Mouse (Mus musculus): ENCODE results near the gene Ms4a18. TPM values are rescaled to one million over a fixed set of nuclear protein-coding genes. Genes with fewer than 3 reads are reported as not detected.

The Ms4a18 gene
- total RNA-seq, 2 experiments from 2014 or later = not detected

GRCm38 (mm10) chr19:10984551-10984950, 33.3 kb downstream of the Ms4a18 start:
- ATAC-seq (ENCODE audit: poor library complexity, severe bottlenecking) = no peak

- 0 out of 2 replicates have a peak, but pooled peaks have one; percentile 28 for ATAC-seq (ENCODE audit: poor library complexity, severe bottlenecking)
Measured at GRCm38 (mm10) chr19:10983146-10983545, 34.7 kb downstream of the Ms4a18 start.

- ATAC-seq (ENCODE audit: poor library complexity, severe bottlenecking) = no peak
Measured at GRCm38 (mm10) chr19:10980210-10980609, 37.6 kb downstream of the Ms4a18 start.

- peak; percentile 95 for ATAC-seq (ENCODE audit: poor library complexity, severe bottlenecking)
Measured at GRCm38 (mm10) chr19:10979184-10980168, 38.4 kb downstream of the Ms4a18 start.

GRCm38 (mm10) chr19:10976318-10976717, 41.5 kb downstream of the Ms4a18 start:
- no peak for ATAC-seq (ENCODE audit: poor library complexity, severe bottlenecking)

- ATAC-seq (ENCODE audit: poor library complexity, severe bottlenecking) = no peak
Measured at GRCm38 (mm10) chr19:10975187-10975586, 42.6 kb downstream of the Ms4a18 start.

GRCm38 (mm10) chr19:10974238-10974865, 43.5 kb downstream of the Ms4a18 start, which contains the start of gene Ms4a10:
Gene Ms4a10 (minus strand): TSS chr19:10974670.
- ATAC-seq (ENCODE audit: poor library complexity, severe bottlenecking) = no peak

- no peak for ATAC-seq (ENCODE audit: poor library complexity, severe bottlenecking)
Measured at GRCm38 (mm10) chr19:10973187-10973586, 44.6 kb downstream of the Ms4a18 start.

- ATAC-seq (ENCODE audit: poor library complexity, severe bottlenecking) = no peak
Measured at GRCm38 (mm10) chr19:10972660-10973059, 45.2 kb downstream of the Ms4a18 start.

- peak; percentile 15; the same call in 1 of the 2 replicates for ATAC-seq (ENCODE audit: poor library complexity, severe bottlenecking)
Measured at GRCm38 (mm10) chr19:10970457-10970856, 47.4 kb downstream of the Ms4a18 start.

GRCm38 (mm10) chr19:10968578-10968977, 49.3 kb downstream of the Ms4a18 start:
- ATAC-seq (ENCODE audit: poor library complexity, severe bottlenecking) = no peak

GRCm38 (mm10) chr19:10965721-10966120, 52.1 kb downstream of the Ms4a18 start:
- no peak for ATAC-seq (ENCODE audit: poor library complexity, severe bottlenecking)

- ATAC-seq (ENCODE audit: poor library complexity, severe bottlenecking) = no peak
Measured at GRCm38 (mm10) chr19:10959978-10960346, 57.9 kb downstream of the Ms4a18 start.

- peak; percentile 98 for ATAC-seq (ENCODE audit: poor library complexity, severe bottlenecking)
Measured at GRCm38 (mm10) chr19:10959085-10959977, 58.5 kb downstream of the Ms4a18 start.

GRCm38 (mm10) chr19:10952021-10952939, 65.6 kb downstream of the Ms4a18 start:
- ATAC-seq (ENCODE audit: poor library complexity, severe bottlenecking) = no peak

GRCm38 (mm10) chr19:10949558-10949957, 68.3 kb downstream of the Ms4a18 start:
- ATAC-seq (ENCODE audit: poor library complexity, severe bottlenecking) = no peak

- peak; percentile 92 for ATAC-seq (ENCODE audit: poor library complexity, severe bottlenecking)
Measured at GRCm38 (mm10) chr19:10949112-10949511, 68.7 kb downstream of the Ms4a18 start, which contains the start of gene Ccdc86. Gene Ccdc86 (minus strand): TSS chr19:10949266.

- ATAC-seq (ENCODE audit: poor library complexity, severe bottlenecking) = no peak
Measured at GRCm38 (mm10) chr19:10948416-10948815, 69.4 kb downstream of the Ms4a18 start.

- ATAC-seq (ENCODE audit: poor library complexity, severe bottlenecking) = peak; percentile 51
Measured at GRCm38 (mm10) chr19:10947219-10947618, 70.6 kb downstream of the Ms4a18 start.

Data from megakaryocyte, adult 5-6 weeks (primary cell).